Mouse (Mus musculus): ENCODE measurements around the gene Atp8a2.

Gene Atp8a2

GRCm38 (mm10) chr14:59607021-59607420 is 590.0 kb downstream of the Atp8a2 start:
- no peak for DNase-seq (ENCODE audit: low spot score)

- peak; percentile 60 for DNase-seq (ENCODE audit: low spot score)
Measured at GRCm38 (mm10) chr14:59605671-59606353, 591.2 kb downstream of the Atp8a2 start.

GRCm38 (mm10) chr14:59604002-59604645 is 592.9 kb downstream of the Atp8a2 start:
- DNase-seq (ENCODE audit: low spot score), result no peak

GRCm38 (mm10) chr14:59598260-59598627 is 598.7 kb downstream of the Atp8a2 start:
- no peak for DNase-seq (ENCODE audit: low spot score)

- peak; percentile 99 for DNase-seq (ENCODE audit: low spot score)
Measured at GRCm38 (mm10) chr14:59597398-59598259, 599.4 kb downstream of the Atp8a2 start, which contains the start of gene Cdadc1. Cdadc1 (minus strand) TSS chr14:59597959.

- no peak for DNase-seq (ENCODE audit: low spot score)
Measured at GRCm38 (mm10) chr14:59594988-59595387, 602.0 kb downstream of the Atp8a2 start.

GRCm38 (mm10) chr14:59592593-59592992 is 604.4 kb downstream of the Atp8a2 start:
- DNase-seq (ENCODE audit: low spot score), result no peak

GRCm38 (mm10) chr14:59591901-59592300 is 605.1 kb downstream of the Atp8a2 start:
- no peak for DNase-seq (ENCODE audit: low spot score)

- DNase-seq (ENCODE audit: low spot score), result no peak
Measured at GRCm38 (mm10) chr14:59590614-59591013, 606.4 kb downstream of the Atp8a2 start.
